Comparison of ENCODE assay signal across 13 mouse cellular contexts in the genomic region with DNA sequence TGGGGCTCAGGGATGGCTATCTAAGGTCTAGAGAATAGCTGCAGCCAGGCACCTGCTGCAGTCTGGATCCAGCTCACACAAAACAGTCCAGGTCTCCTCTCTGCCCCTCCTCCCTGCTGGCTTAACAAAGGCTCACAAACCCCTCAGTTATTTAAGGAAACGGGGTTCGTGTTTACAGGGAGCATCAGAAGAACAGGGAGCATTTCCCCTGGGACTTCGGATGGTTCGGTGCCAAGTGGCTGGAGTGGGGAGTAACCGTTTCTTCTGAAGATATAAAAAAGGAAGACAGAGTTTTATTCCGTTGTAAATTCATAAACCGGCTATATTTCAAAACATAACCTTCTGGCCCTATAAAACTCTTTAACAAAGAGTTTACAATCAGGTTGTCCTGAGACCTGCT.
DNase-seq lines count a peak whose midpoint lies in the region; ATAC-seq and TF ChIP-seq lines count a peak whose summit lies in the region.
"Had no signal": no experiment of that assay in that cellular context is flagged by ENCODE, and none has a peak within 500 bp of the region (broad histone marks: within the 10 kb centered on the region; RNA-seq: fewer than 3 reads in every experiment).

No protein-coding gene starts in this region.

- WGBS in stomach, postnatal 0 days = 66% methylated on average over 7 of the region's 7 CpGs

- H3K27me3 ChIP-seq in stomach, postnatal 0 days (ENCODE audit: control insufficient read depth, insufficient read depth, low read length) = no peaks in the 10 kb centered on the region
- H3K27me3 ChIP-seq: embryonic facial prominence, embryonic 12.5 days; limb, embryonic 15.5 days had no signal

- H3K4me2 ChIP-seq in stomach, postnatal 0 days (replicated peaks; ENCODE audit: low read depth) = no peak overlapping the region
- H3K4me2 ChIP-seq: embryonic facial prominence, embryonic 12.5 days; limb, embryonic 15.5 days had no signal

- no peak for TF ChIP-seq CTCF in gastrocnemius, adult 2 months (IDR thresholded peaks at IDR 0.05)
- no peak for TF ChIP-seq CTCF in stomach, postnatal 0 days (IDR thresholded peaks at IDR 0.05; ENCODE audit: low read depth)

- H3K4me3 ChIP-seq in gastrocnemius, adult 2 months = no peak overlapping the region
- no peak overlapping the region for H3K4me3 ChIP-seq in stomach, postnatal 0 days (ENCODE audit: low read depth, low read length)
- H3K4me3 ChIP-seq: embryonic facial prominence, embryonic 12.5 days; limb, embryonic 15.5 days had no signal

- peak; percentile 45 for DNase-seq in gastrocnemius, adult 2 months
- no peak for DNase-seq in gastrocnemius, postnatal 25 days
- DNase-seq in kidney, postnatal 25 days = peak; percentile 50 to 53
- DNase-seq in kidney, adult 8-10 months = no peak
- peak; percentile 54 for DNase-seq in testis, postnatal 10 days (ENCODE audit: low spot score)
- DNase-seq in testis, postnatal 14 days (ENCODE audit: low spot score) = no peak
- no peak for DNase-seq in spleen, adult 18-20 months
- DNase-seq in stomach, postnatal 0 days (ENCODE audit: low spot score) = no peak
- DNase-seq: thymus, postnatal 14 days had no signal

- H3K4me1 ChIP-seq in stomach, postnatal 0 days (replicated peaks; ENCODE audit: control insufficient read depth, insufficient read depth) = no peaks in the 10 kb centered on the region
- H3K4me1 ChIP-seq: embryonic facial prominence, embryonic 12.5 days had no signal

- no peak for TF ChIP-seq EP300 in stomach, postnatal 0 days (optimal IDR thresholded peaks at IDR 0.05)

- intact Hi-C loops in gastrocnemius, adult 2 months (cut with DNase I) = no loop called here

- no peaks in the 10 kb centered on the region for H3K36me3 ChIP-seq in stomach, postnatal 0 days (ENCODE audit: control insufficient read depth, insufficient read depth, low read length)
- H3K36me3 ChIP-seq: embryonic facial prominence, embryonic 12.5 days had no signal

- no peak for ATAC-seq in stomach, postnatal 0 days (ENCODE audit: low FRiP score, low TSS enrichment)
- ATAC-seq: activated CD4-positive, CD25-positive, alpha-beta regulatory T cell, adult 4 months; lung, postnatal 0 days had no signal

- H3K27ac ChIP-seq in gastrocnemius, adult 2 months = peak overlapping the region; percentile 38
- no peak overlapping the region for H3K27ac ChIP-seq in stomach, postnatal 0 days (replicated peaks)
- H3K27ac ChIP-seq: embryonic facial prominence, embryonic 12.5 days; limb, embryonic 15.5 days had no signal

- H3K9me3 ChIP-seq in stomach, postnatal 0 days (ENCODE audit: control insufficient read depth, low read length) = no peaks in the 10 kb centered on the region
- H3K9me3 ChIP-seq: embryonic facial prominence, embryonic 12.5 days; limb, embryonic 15.5 days had no signal

- H3K9ac ChIP-seq in stomach, postnatal 0 days (ENCODE audit: low read length) = no peak overlapping the region; the same call in 1 of the 2 replicates
- H3K9ac ChIP-seq: embryonic facial prominence, embryonic 12.5 days; limb, embryonic 15.5 days had no signal

Comparison
In these comparisons a context has a peak if more than half of its experiments do, and no peak if none do; other contexts are left out.
1. DNase-seq: peak in gastrocnemius, adult 2 months (single experiment), kidney, postnatal 25 days (2 of 2) and testis, postnatal 10 days (single experiment); none in gastrocnemius, postnatal 25 days (single experiment), kidney, adult 8-10 months (0 of 2), testis, postnatal 14 days (single experiment), spleen, adult 18-20 months (0 of 2) and stomach, postnatal 0 days (single experiment).